Mouse (Mus musculus): ENCODE results near the gene Nxpe2. TPM values are rescaled to one million over a fixed set of nuclear protein-coding genes. Genes with fewer than 3 reads are reported as not detected.

Nxpe2 gene
- not detected for polyA plus RNA-seq (2017; shearing (Covaris generic))

DNA sequence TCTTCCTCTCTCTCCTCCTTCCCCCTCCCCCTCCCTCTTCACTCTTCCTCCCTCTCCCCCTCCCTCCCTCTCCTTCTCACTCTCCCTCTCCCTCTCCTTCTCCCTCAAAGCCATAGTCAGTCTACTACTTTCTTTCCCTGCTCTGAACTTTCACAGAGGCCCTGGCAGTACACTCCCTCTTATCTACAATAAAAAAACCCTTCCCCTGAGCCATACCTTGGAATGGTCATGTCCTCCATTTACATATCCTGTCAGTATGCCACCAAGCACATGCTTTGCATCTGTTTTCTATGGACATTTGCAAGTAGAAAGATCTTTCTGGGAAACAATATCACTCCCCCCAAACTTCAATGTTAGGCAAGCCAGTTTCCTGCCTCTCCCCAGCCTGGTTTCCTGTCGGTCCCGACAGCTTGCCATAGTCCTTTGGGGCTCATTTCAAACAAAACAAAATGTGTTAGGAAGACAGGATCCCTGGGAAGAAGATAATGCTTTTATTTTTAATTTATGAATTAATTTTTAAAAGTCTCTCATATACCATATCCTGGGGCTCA lies at the start of gene Nxpe2:
TSS of gene Nxpe2 (minus strand) at position 307 of the 551 bp plus-strand sequence.

Other genes with a start within 250 kb of the Nxpe2 start
- gene Nxpe4, start 191.4 kb downstream of the Nxpe2 start, polyA plus RNA-seq (2017; shearing (Covaris generic)) = 0.19 TPM
- gene Rexo2, start 127.2 kb upstream of the Nxpe2 start, polyA plus RNA-seq (2017; shearing (Covaris generic)) = 291 TPM
- gene Rbm7, start 141.8 kb upstream of the Nxpe2 start, polyA plus RNA-seq (2017; shearing (Covaris generic)) = 186 TPM
- gene Gm5617, start 142.0 kb upstream of the Nxpe2 start, polyA plus RNA-seq (2017; shearing (Covaris generic)) = 18.3 TPM